Mouse (Mus musculus) thymus, postnatal 14 days (tissue): Measurements from ENCODE around the gene Rps6kb2.
A peak's percentile ranks its signal among the peaks of the same experiment; 100 is the strongest.

Experiments
- DNase-seq: peaks from one replicate; pipeline ENCODE4 v3.0.0; 2021

The Rps6kb2 gene

GRCm38 (mm10) chr19:4187303-4187702 lies 24.1 kb upstream of the Rps6kb2 start:
- DNase-seq = no peak

DNA sequence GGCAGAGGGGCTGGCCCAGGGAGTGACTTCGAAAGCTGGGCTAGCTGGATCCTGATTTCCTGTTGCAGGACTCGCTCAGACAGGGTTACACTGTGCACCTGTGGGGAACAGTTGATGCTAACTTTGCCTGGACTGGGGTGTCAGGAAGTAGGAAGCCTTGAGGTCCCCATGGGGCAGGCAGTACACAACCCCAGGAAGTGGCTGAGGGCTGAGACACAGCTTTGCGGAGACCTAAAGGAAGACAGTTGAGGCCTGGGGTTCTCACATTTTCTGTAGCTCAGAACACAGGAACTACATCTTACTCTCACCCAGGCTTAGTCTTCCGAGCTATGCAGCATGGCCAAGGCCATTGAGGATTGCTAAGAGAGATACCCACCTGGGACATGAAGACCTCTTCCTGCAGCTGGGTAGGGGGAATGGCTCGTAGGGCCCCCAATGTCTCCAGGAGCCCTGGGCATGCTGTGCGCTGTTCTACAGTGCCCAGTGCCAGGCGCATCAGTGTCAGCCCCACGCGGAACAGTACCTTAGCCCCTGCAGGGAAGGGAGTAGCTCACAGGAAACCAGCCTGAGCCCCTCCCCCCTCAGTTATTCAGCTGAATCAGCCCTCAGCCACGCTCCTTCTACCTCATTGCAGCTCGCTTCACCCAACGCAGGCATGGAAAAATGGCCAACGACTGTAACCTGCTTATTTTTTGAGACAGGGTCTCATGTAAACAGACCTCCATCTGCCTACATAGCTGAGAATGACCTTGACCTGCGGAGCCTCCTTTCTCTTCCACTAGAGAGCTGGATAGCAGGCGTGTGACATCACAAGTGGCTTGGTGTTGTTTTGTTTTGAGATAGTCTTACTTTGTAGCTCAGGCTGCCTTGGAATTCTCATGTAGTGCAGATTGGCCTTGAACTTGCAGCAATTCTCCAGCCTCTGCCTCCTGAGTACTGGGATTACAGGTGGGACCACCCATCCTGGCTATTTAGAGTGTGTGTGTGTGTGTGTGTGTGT lies 22.1 kb upstream of the Rps6kb2 start:
- peak; percentile 90 for DNase-seq

GRCm38 (mm10) chr19:4183689-4184088 lies 20.5 kb upstream of the Rps6kb2 start:
- DNase-seq = no peak

DNA sequence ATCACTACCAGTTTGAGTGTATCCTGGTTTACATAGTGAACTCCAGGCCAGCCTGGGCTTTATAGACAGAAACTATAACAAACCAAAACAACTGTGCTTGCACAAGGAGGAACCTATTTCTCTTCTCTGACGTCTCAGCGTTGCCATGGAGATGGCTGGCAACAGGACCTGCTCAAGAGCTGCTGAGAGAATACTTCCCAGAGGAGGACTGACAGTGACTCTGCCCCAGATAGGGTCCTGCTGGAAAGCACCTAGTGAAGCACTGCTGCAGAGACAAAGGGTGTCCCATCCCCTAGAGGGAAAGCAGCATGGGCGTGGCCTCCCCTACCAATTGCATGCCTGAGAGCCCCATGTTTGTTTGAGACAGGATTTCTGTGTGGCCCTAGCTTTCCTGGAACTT lies 18.7 kb upstream of the Rps6kb2 start:
- DNase-seq = peak; percentile 56

DNA sequence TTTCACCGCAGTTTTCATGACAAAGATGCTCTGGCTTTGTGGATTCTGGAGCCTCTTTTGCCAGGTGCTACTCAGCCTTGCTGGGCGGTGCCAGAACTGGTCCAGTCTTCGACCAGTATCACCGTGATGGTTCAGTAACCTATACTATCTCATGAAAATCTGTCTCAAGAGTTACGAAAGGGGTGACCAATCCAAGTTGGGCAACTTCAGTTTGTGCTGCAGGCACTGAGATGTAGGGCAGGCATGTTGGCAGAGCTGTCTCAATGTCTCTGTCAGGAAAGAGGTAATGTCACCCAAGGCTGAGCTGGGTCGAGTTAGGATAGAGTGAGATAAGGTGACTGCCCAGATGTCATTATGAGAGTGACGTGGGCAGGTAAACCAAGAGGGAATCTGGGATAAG lies 17.3 kb upstream of the Rps6kb2 start:
- no peak for DNase-seq

DNA sequence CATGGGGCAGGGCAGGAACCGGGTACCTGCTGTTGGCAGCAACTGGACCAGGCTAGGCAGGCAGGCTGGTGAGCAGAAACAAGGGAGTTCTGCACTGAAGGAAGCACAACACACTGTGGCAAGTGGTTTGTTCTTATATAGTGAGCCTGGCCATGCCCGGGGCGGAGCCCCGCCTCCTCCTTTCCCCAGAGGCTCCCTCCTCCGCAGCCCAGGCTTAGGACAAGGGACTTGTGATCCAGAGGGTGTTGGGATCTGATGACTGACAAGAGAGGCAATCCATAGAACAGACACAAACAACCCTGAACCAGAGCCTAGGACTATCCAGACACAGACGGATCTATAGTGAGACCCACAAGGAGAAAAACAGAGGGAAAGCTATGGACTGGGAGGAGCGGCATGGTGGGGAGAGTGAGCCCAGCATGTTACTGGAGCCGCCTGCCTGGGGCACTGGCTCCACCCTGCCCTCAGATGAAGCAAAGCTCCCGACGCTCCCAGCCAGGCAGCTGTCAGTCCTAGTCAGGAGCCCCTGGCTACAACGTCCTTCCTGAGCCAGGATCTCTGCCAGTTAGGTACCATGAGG lies 12.3 kb upstream of the Rps6kb2 start, which contains the start of gene Carns1:
TSS of gene Carns1 (minus strand) at position 112 of the 580 bp plus-strand sequence.
- no peak for DNase-seq

GRCm38 (mm10) chr19:4172925-4173324 lies 9.8 kb upstream of the Rps6kb2 start:
- DNase-seq = no peak

DNA sequence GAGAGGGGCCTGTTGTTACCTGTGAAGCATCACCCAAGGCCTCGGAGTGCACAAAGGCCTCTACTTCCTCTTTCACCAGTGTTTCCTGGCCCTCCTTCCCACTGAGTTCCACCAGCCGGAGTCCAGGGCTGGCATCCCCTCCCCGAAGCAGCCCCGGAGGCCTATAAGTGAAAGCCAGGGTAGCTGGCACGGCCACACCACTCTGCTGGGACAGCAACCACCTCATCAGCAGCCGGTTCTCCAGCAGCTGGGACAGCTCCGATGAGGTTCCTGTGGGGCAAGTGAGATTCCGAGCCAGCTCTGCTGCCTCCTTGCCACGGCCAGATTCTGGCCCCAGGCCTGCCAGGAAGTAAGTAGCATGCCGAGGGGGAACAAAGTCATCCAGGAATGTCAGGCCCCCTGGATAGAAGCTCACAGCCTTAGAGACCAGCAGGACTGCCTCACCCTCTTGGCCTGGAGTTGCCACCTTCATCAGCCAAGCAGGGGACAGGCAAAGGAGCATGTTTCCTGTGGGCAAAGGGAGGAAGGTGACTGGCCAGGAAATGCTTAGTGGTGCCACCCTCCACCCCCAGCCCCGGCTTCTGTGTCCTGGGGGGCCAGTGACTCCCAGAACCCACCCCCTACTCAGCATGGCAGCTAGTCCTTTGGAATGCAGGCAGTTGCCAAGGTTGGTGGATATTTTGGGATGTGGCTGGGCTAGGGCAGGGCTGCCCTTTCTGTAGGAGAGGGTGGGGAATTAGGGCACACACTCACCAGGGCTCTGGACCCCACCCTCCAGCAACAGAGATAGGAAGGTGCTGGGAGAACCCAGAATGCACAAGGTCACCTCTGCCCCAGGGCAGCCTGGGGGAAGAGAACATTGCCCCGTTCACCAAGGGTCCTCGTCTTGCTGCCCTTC lies 8.5 kb upstream of the Rps6kb2 start:
- peak; percentile 29 for DNase-seq

- peak; percentile 11 for DNase-seq
Measured at GRCm38 (mm10) chr19:4170723-4171392, 7.7 kb upstream of the Rps6kb2 start.

- DNase-seq = no peak
Measured at GRCm38 (mm10) chr19:4169810-4170209, 6.7 kb upstream of the Rps6kb2 start.

GRCm38 (mm10) chr19:4169378-4169784 lies 6.2 kb upstream of the Rps6kb2 start:
- DNase-seq = peak; percentile 100

GRCm38 (mm10) chr19:4166678-4167476 lies 3.7 kb upstream of the Rps6kb2 start:
- no peak for DNase-seq

DNA sequence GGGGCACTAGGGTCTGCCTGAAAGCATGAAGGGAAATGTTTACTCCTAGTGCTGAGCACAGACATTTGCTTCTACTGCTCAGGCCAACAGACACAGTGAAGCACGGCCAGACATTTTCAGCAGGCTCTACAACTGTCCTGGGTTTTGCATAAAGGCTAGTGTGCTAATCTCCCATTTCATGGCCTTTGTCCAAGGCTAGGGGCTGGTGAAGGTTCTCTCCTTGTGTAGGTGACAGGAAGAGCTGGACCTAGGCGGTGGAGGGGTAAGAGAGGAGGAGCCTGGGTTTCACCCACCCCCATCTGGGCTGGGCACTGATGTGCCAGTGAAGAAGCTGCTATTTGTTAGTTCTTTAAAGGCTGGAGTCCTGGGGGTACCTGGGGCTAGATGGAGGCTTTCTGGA lies 1.6 kb upstream of the Rps6kb2 start:
- no peak for DNase-seq

GRCm38 (mm10) chr19:4164100-4164499 lies 946 bp upstream of the Rps6kb2 start:
- no peak for DNase-seq

- no peak for DNase-seq
Measured at GRCm38 (mm10) chr19:4163543-4163887, 361 bp upstream of the Rps6kb2 start.

DNA sequence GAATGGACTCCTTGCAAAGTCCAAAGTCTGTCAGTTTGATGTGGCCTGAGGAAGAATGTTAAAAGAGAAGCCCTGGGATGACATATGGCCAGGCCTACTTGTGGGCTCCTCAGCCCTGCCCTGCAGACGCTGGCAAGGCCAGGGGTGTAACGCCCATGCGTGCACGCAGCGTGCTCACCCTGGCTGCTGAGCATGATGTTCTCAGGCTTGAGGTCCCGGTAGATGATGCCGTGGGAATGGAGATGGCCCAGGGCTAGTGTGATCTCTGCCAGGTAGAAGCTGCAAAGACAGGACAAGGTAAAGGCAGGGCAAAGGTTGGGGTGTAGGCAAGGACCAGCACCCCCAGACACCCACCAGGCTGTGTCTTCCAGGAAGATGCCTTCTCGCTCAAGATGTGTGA lies 4.1 kb downstream of the Rps6kb2 start:
- DNase-seq = no peak

DNA sequence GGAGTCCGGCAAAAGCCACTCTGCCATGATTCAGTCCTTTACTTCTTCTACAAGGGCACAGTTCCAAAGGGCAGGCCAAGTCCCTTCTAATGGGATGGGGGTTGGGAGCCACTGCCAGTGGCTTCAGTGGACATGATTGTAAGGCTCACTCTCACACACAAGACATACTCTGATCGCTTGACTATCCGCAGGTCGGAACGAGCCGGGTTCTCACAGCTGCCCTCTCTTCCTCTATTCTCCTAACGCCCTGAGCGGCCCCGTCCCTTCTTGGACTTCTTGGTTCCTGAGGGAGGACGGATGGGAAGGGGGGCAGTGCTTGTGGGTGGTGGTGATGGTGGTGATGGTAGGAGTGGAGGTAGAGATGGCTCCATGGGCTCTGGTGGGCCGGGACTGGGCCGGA lies 6.4 kb downstream of the Rps6kb2 start:
- DNase-seq = no peak

- no peak for DNase-seq
Measured at GRCm38 (mm10) chr19:4156073-4156579, 7.0 kb downstream of the Rps6kb2 start.

DNA sequence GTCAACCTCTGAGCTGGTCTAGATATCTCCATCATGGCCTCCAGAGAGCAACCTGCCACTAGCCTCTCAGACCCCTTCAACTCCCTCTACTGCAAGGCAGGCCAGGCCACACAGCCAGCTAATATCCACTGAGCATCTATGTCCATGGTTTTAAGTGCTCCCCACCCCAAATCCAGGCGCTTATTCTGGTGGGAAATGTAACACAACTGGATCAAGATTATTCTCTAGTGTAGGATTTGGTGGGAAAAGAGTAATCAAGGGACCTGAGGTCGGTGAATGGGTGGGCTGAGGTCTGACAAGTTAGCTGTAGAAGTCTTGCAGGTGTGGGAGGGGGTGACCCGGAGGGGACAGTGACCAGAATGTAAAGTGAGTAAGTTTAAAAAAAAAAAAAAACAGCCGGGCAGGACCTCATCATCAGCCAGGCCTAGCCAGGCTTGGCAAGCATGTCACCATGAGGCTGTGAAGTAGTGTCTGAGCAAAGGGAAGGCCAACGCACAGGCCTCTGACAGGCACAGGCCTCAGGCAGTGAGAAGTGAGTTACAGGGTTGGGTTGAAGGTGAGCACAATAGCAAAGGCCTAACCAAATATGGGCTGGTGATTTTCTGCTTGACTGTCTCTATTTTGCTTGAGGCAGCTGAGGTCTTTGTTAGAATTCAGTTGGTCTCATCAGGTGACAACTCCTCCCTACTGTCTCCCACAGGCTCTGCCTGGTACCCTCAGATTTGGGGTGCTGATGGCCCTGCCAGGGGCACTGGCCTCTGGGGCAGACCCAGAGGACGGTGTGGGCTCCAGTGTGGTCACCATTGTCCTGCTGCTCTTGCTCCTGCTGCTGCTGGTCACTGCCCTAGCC lies 7.7 kb downstream of the Rps6kb2 start:
- DNase-seq = peak; percentile 56

- peak; percentile 89 for DNase-seq
Measured at GRCm38 (mm10) chr19:4154437-4155222, 8.5 kb downstream of the Rps6kb2 start.
